Mouse (Mus musculus) heart, embryonic 15.5 days (tissue): ENCODE measurements around the gene Slc22a13. TPM values are rescaled to one million over a fixed set of nuclear protein-coding genes. Genes with fewer than 3 reads are reported as not detected.
A peak's percentile ranks its signal among the peaks of the same experiment; 100 is the strongest.

Experiments
- ATAC-seq: fragments of 200-750 bp; cut with Nextera tagmentation; replicated peaks from 2 replicates; pipeline ENCODE4 v1.8.0; 2017; ENCODE audit warnings: low read depth, moderate TSS enrichment; ENCODE audit not compliant: insufficient number of reproducible peaks, insufficient read depth, low FRiP score
- H3K27ac ChIP-seq: fragments of 300-500 bp; sonication (generic); 2 replicates; pipeline ENCODE4 v1.5.1; 2015; ENCODE audit warnings: mild to moderate bottlenecking, inconsistent platforms
- H3K27me3 ChIP-seq: fragments of 300-500 bp; sonication (generic); 2 replicates; pipeline ENCODE4 v1.6.1; 2015; ENCODE audit warnings: inconsistent platforms
- H3K36me3 ChIP-seq: fragments of 300-500 bp; sonication (generic); 2 replicates; pipeline ENCODE4 v1.6.1; 2015; ENCODE audit warnings: mild to moderate bottlenecking, inconsistent platforms
- H3K4me1 ChIP-seq: fragments of 300-500 bp; sonication (generic); replicated peaks from 2 replicates; pipeline ENCODE4 v1.6.1; 2015; ENCODE audit warnings: inconsistent platforms
- H3K4me2 ChIP-seq: fragments of 300-500 bp; sonication (generic); 2 replicates; pipeline ENCODE4 v1.6.1; 2015; ENCODE audit warnings: inconsistent platforms, mild to moderate bottlenecking, moderate library complexity
- H3K4me3 ChIP-seq: fragments of 300-500 bp; sonication (generic); 2 replicates; pipeline ENCODE4 v1.5.1; 2015; ENCODE audit warnings: mild to moderate bottlenecking, inconsistent platforms
- H3K9ac ChIP-seq: fragments of 300-500 bp; sonication (generic); 2 replicates; pipeline ENCODE4 v1.6.1; 2015; ENCODE audit warnings: mild to moderate bottlenecking, inconsistent platforms
- H3K9me3 ChIP-seq: fragments of 300-500 bp; sonication (generic); replicated peaks from 2 replicates; pipeline ENCODE4 v1.6.1; 2016; ENCODE audit warnings: inconsistent platforms
- WGBS: fragments of 180-500 bp; shearing (Covaris S2); methylation state at CpG from one replicate; pipeline ENCODE4 v1.1.7; 2015; ENCODE audit warnings: mixed read lengths; 5-methylcytosine and 5-hydroxymethylcytosine counted together
- polyA plus RNA-seq: library from polyadenylated mRNA; unstranded; fragments of >200 nt; fragmentation: Nextera tagmentation; extraction: Ambion mirVana; gene quantifications from 2 replicates; pipeline ENCODE4 v1.2.1, GENCODE M21; 2015

The Slc22a13 gene
- polyA plus RNA-seq, 1 experiment from 2014 or later: not detected

DNA sequence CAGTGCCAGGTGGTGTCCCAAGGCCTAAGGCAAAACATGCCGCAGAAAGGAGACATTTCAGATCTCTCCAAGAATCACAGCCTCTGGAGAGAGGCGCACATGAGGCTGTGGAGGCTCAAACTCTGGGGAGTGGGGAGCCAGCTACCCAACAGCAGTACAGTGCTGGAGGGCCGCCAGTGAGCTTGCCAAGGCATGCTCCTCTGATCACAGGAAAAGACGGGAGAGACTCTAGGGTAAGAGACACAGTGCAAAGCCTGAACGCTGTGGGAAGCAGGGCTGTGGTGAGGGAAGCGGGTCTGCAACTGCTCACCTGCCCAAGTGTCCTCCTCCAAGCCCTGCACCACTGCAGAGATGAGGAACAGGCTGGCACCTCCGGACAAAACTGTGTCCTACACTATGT is 53.1 kb downstream of the Slc22a13 start:
- Histone ChIP-seq H3K27ac (no peak overlapping the region), H3K27me3 (peaks cover 37% of the 10 kb centered on the region), H3K9me3 (no peaks in the 10 kb centered on the region), H3K36me3 (no peaks in the 10 kb centered on the region), H3K4me1 (peaks cover 5% of the 10 kb centered on the region; the same call in 1 of the 2 replicates), H3K4me2 (no peak overlapping the region), H3K9ac (no peak overlapping the region), H3K4me3 (peak overlapping the region; percentile 59; the same call in 1 of the 2 replicates)
- WGBS: 43% methylated on average over 7 of the region's 7 CpGs
- no peak for ATAC-seq

- Histone ChIP-seq H3K27ac (no peak overlapping the region), H3K9me3 (no peaks in the 10 kb centered on the region), H3K36me3 (no peaks in the 10 kb centered on the region), H3K4me2 (no peak overlapping the region), H3K4me1 (peaks cover 5% of the 10 kb centered on the region; the same call in 1 of the 2 replicates), H3K27me3 (peaks cover 37% of the 10 kb centered on the region), H3K4me3 (no peak overlapping the region), H3K9ac (no peak overlapping the region)
- ATAC-seq: no peak
- 62% methylated on average over 8 of the region's 8 CpGs for WGBS
These were observed 53.5 kb downstream of the Slc22a13 start for GRCm38 (mm10) chr9:119155416-119155815.

DNA sequence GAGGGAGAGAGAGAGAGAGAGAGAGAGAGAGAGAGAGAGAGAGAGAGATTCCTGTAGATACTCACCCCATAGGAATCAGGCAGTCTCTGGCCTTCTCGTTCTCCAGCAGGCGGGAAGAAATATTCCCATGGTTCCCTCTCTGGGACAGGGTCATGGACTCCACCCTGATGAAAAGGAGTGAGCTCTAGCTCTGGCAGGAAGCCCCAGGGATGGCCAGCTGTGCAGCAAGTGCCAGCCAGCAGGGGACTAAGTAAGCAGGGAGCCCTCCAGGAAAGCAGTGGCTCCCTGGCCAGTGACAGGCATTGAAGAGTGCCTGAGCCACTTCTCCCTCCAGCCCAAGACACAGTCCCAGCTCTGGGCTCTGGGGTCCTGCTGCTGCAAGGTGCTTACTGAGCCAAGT is 57.1 kb downstream of the Slc22a13 start:
- no peak for ATAC-seq
- no peak overlapping the region for H3K27ac ChIP-seq

DNA sequence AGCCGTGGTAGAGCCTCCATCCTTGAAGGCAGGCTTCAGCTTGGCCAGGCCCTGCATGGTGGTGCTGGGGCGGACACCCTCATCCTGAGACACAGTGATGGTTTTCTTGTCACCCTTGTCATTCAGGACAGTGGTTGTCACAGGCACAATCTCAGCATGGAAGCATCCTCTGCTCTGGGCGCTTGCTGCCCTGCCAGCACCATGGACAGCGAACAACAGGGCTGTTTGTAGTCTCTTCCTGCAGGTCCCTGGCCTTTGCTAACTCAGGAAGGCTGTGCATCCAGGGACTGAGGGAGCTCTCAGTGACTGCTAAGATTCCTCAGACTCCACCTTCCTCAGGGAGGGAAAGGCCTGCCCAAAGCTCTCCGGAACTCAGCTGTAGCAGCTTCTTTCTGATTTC is 59.3 kb downstream of the Slc22a13 start:
- 25% methylated on average over 5 of the region's 5 CpGs for WGBS
- H3K27ac ChIP-seq: no peak overlapping the region
- no peaks in the 10 kb centered on the region for H3K36me3 ChIP-seq
- no peak for ATAC-seq
- H3K4me2 ChIP-seq: no peak overlapping the region
- no peaks in the 10 kb centered on the region for H3K9me3 ChIP-seq
- no peak overlapping the region for H3K4me3 ChIP-seq
- H3K4me1 ChIP-seq: no peaks in the 10 kb centered on the region
- H3K9ac ChIP-seq: no peak overlapping the region
- peaks cover 3% of the 10 kb centered on the region for H3K27me3 ChIP-seq

More for the DNA sequence above, 57.1 kb downstream of the Slc22a13 start:
- WGBS: 44% methylated on average over 2 of the region's 2 CpGs
- Histone ChIP-seq H3K4me2 (no peak overlapping the region), H3K4me1 (peaks cover 3% of the 10 kb centered on the region; the same call in 1 of the 2 replicates), H3K9me3 (no peaks in the 10 kb centered on the region), H3K27me3 (peaks cover 21% of the 10 kb centered on the region), H3K9ac (no peak overlapping the region), H3K36me3 (no peaks in the 10 kb centered on the region), H3K4me3 (no peak overlapping the region)

DNA sequence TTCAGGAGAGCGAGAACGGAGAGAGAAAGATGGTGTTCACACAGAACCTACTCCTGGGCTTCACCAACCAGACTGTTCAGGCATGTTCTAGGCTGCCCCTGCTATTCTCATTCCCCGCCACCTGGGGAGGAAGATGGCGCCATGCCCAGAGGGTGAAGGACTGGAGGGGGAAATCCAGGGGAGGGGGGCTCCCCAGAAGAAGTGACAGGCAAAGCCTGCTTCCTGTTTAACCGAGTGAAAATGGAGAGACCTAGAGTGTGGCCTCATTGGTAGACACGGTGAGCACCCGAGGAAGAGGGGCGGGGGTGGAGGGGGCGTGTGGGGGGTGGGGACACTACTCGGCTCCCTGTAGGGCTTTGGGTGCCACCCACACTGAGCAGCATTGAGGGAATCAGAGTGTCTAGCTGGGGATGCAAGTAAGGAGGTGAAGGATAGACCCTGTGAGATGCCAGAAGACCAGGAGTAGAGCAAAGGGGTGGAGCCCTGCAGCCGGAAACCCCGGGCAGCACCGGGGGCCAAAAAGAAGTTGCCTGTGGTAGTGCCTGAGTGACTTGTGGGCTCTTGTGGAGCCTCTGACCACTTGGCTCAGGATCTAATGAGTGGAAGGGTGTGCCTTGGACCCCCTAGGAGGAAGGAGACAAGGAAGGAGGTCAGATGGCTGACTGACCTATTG is 62.7 kb downstream of the Slc22a13 start:
- no peaks in the 10 kb centered on the region for H3K36me3 ChIP-seq
- ATAC-seq: no peak
- 62% methylated on average over 13 of the region's 13 CpGs for WGBS

GRCm38 (mm10) chr9:119145638-119146037 is 63.3 kb downstream of the Slc22a13 start:
- Histone ChIP-seq H3K9ac (no peak overlapping the region), H3K9me3 (no peaks in the 10 kb centered on the region), H3K27ac (no peak overlapping the region), H3K27me3 (no peaks in the 10 kb centered on the region), H3K4me2 (no peak overlapping the region), H3K4me1 (no peaks in the 10 kb centered on the region), H3K4me3 (no peak overlapping the region), H3K36me3 (no peaks in the 10 kb centered on the region)
- no peak for ATAC-seq
- WGBS: 61% methylated on average over 6 of the region's 6 CpGs

More for the DNA sequence above, 62.7 kb downstream of the Slc22a13 start:
- Histone ChIP-seq H3K4me3 (no peak overlapping the region), H3K4me2 (no peak overlapping the region), H3K27me3 (no peaks in the 10 kb centered on the region), H3K9ac (no peak overlapping the region), H3K27ac (no peak overlapping the region), H3K4me1 (no peaks in the 10 kb centered on the region), H3K9me3 (no peaks in the 10 kb centered on the region)

DNA sequence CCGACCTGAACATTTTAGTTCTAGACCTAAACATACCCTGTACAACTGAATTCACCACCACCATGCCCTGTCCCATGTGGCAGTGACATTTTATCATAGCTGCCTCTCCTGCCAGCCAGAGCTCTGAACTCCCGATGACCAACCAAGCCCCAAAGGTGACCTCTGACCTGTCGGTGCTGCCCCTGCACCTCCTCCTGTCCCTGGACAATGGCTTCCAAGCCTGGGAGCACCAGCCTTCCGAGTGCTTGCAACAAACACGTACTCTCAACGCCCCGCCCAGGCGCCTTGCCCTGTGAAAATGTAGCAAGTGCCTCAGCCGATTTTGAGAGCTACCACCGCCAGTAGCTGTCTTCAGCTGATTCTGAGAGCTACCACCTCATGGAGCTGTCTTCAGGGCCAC is 63.8 kb downstream of the Slc22a13 start:
- Histone ChIP-seq H3K4me2 (no peak overlapping the region), H3K4me1 (no peaks in the 10 kb centered on the region), H3K27me3 (no peaks in the 10 kb centered on the region), H3K4me3 (no peak overlapping the region), H3K36me3 (no peaks in the 10 kb centered on the region), H3K27ac (no peak overlapping the region), H3K9ac (no peak overlapping the region), H3K9me3 (no peaks in the 10 kb centered on the region)
- WGBS: 65% methylated on average over 10 of the region's 10 CpGs
- no peak for ATAC-seq

GRCm38 (mm10) chr9:119144696-119145095 is 64.2 kb downstream of the Slc22a13 start:
- H3K27me3 ChIP-seq: no peaks in the 10 kb centered on the region
- no peak for ATAC-seq

GRCm38 (mm10) chr9:119143372-119143771 is 65.5 kb downstream of the Slc22a13 start:
- no peak overlapping the region for H3K4me3 ChIP-seq
- 71% methylated on average over 9 of the region's 9 CpGs for WGBS

More at GRCm38 (mm10) chr9:119144696-119145095, 64.2 kb downstream of the Slc22a13 start:
- Histone ChIP-seq H3K27ac (no peak overlapping the region), H3K9ac (no peak overlapping the region), H3K4me3 (no peak overlapping the region), H3K4me2 (no peak overlapping the region), H3K4me1 (0 out of 2 replicates have a peak, but pooled peaks cover 3% of the 10 kb centered on the region), H3K36me3 (no peaks in the 10 kb centered on the region), H3K9me3 (no peaks in the 10 kb centered on the region)
- 71% methylated on average over 8 of the region's 8 CpGs for WGBS

More at GRCm38 (mm10) chr9:119143372-119143771, 65.5 kb downstream of the Slc22a13 start:
- no peak overlapping the region for H3K4me2 ChIP-seq
- no peak for ATAC-seq
- H3K36me3 ChIP-seq: no peaks in the 10 kb centered on the region
- H3K27ac ChIP-seq: no peak overlapping the region
- no peak overlapping the region for H3K9ac ChIP-seq
- H3K27me3 ChIP-seq: no peaks in the 10 kb centered on the region
- no peaks in the 10 kb centered on the region for H3K9me3 ChIP-seq
- 0 out of 2 replicates have a peak, but pooled peaks cover 3% of the 10 kb centered on the region for H3K4me1 ChIP-seq

Other genes starting within 250 kb of the Slc22a13 start
- gene Vill, start 156.3 kb downstream of the Slc22a13 start, polyA plus RNA-seq: 8.7 and 12.4 TPM in 2 replicates
- gene Plcd1, start 115.6 kb downstream of the Slc22a13 start, polyA plus RNA-seq: 16.6 and 25.2 TPM in 2 replicates
- 0.46 and 0.53 TPM in 2 replicates for gene Dlec1, start 106.6 kb downstream of the Slc22a13 start, polyA plus RNA-seq
- gene Acaa1b, start 52.0 kb downstream of the Slc22a13 start, polyA plus RNA-seq: 0.62 and 3.0 TPM in 2 replicates
- gene Gm47289, start 49.9 kb downstream of the Slc22a13 start, polyA plus RNA-seq: not detected in 2 replicates
- gene Oxsr1, start 113.3 kb upstream of the Slc22a13 start, polyA plus RNA-seq: 6.7 and 8.6 TPM in 2 replicates
- 81.5 and 100 TPM in 2 replicates for gene Acaa1a, start 130.6 kb upstream of the Slc22a13 start, polyA plus RNA-seq
- gene Myd88, start 132.3 kb upstream of the Slc22a13 start, polyA plus RNA-seq: 14.9 and 20.0 TPM in 2 replicates
- gene Xylb, start 148.3 kb upstream of the Slc22a13 start, polyA plus RNA-seq: 1.1 and 2.6 TPM in 2 replicates
- gene Slc22a14, start 156.5 kb upstream of the Slc22a13 start, polyA plus RNA-seq: 0.11 and 0.25 TPM in 2 replicates
- 9.5 and 12.6 TPM in 2 replicates for gene Acvr2b, start 193.0 kb upstream of the Slc22a13 start, polyA plus RNA-seq
- 9.7 and 12.0 TPM in 2 replicates for gene Exog, start 235.8 kb upstream of the Slc22a13 start, polyA plus RNA-seq